Mouse (Mus musculus) kidney, adult 2 months (tissue): Measurements from ENCODE around the gene Trp73.

ENCODE experiments used
- CTCF ChIP-seq: fragments of 200-500 bp; conservative IDR thresholded peaks from 2 replicates; pipeline ENCODE4 v1.5.1; 2011; ENCODE audit warnings: low read depth, mild to moderate bottlenecking, control low read depth, low read length, moderate library complexity, mixed read lengths; ENCODE audit not compliant: insufficient read depth, insufficient read length
- POLR2A ChIP-seq: fragments of 200-500 bp; IDR thresholded peaks from one replicate; pipeline ENCODE4 v1.6.1; 2011; ENCODE audit warnings: low read depth, low read length, control low read depth

GRCm38 (mm10) chr4:154123553-154123952 is 16.5 kb downstream of the Trp73 start:
- TF ChIP-seq CTCF (no peak), POLR2A (no peak)
